Mouse (Mus musculus) CD4-positive helper T cell, adult 2 months (primary cell): ENCODE data around the gene Ism1.

Experiments used
- DNase-seq: peaks from one replicate; pipeline ENCODE4 v3.0.0-alpha.2; 2012; ENCODE audit warnings: low read depth, missing footprints, low spot score

Gene Ism1

DNA sequence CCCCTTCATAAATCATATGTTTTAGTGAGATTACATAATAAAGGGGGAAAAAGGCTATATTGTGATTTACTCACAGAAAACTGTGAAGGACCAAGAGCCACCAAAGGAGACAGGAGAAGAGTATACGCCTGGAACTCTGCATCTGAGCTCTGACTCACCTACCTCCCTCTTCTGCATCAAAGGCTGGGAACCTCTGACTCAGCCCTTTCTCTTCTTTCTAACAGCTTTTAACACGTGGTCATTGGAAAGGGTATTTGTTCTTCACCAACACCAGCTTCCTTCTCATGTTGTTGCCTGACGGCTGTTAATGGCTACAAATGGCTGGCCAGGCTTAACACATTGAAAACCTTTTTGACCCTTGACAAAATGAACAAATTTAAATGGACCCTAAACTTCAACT lies 36.2 kb downstream of the Ism1 start:
- no peak for DNase-seq

DNA sequence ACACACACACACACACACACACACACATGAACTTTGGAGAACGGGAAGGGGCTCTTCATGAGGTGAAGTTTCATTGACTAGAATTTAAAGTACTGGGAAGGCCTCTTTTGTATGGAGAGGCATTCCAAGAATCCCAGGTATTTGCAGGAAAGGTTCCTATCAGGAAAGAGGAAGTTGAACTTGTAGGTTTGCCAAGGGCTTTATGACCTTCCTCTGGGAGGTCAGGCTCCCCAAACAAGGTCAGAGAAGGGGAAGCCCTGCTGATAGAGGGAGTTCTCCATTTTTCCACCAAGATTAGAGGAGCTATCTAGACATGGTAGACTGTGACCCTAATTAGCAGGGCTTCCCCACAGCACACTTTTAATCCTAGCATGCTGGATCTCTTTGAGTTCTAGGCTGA lies 39.8 kb downstream of the Ism1 start:
- no peak for DNase-seq

DNA sequence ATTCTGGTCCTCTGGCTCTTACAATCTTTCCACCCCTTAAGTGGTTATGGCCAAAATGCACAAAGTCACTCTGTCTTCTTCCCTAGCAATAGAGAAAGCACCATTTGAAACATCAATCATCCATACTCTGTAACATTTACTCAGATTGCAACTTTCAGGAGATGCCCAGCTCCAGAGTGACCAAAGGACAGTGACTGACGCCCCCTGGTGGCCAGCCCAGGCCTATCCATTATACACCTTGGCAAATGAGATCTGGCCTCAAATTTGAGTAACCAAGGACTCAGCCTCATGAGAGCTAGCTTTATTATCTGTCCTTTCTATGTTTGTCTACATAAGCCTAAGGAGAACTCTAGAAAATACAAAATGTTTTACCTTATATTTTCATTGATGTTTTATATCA lies 44.7 kb downstream of the Ism1 start:
- no peak for DNase-seq

DNA sequence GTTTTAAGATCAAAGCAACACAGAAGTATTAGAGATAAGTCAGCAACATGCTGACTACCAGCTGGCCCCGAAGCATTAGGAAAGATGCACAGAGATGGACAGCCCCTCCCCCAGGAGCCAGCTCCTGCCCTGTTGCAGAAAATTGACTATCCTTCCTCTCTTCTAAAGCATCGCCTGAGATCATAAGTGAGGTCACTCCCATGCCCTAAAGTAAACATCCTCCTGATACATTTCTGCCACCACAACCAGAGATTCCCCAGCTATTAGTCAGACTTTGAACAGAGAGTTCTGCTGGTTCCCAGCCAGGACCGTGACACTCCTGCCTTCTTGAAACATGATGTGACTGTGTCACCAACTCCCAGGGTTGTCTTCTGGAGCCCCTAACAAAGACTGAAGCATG lies 45.3 kb downstream of the Ism1 start:
- no peak for DNase-seq

DNA sequence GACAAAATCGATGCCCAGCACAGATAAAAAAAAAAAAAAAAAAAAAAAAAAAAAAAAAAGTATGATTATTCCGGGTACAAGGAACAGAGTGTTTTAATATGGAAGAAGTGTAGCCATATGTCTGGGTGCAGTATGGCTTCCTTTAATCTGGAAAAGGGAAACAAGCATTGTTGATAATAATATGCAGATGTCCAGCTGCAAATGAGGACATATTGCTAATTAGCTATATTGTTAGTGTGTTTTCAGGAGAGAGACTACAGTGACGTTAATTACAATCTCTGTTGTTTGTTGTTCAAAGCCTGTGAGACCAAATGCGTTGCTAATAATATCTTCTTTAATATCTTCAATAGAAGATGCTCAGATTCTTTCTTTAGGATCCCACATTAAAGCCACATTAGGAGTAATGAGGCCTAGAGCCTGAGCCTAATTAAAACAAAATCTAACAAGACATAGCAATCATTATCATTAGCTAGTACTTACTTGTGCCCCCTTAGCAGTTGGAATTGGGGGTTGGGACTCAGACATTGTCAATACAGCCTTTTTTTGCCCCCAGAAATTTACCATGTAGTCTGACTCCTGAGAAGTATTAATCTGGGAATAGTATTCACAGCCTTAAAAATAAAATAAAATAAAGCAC lies 46.3 kb downstream of the Ism1 start:
- DNase-seq = no peak

DNA sequence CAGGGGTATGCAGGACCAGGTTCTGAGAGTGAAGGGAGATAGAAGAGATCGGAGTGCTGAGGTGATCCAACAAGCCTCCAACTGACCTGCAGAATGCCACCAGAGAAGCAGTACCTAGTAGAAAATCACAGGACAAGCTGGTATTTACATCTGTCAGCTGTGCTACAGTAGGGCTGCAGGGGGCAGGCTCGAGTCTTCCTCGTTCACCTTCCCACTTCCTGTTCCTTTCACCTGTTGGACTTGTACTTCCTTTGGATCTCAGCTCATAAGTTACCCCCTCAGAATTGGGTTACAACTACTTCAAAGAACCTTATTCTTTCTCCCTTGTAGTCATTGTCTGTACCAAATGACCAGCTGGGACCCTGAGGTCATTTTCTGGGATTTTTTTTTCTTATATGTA lies 47.4 kb downstream of the Ism1 start:
- no peak for DNase-seq

DNA sequence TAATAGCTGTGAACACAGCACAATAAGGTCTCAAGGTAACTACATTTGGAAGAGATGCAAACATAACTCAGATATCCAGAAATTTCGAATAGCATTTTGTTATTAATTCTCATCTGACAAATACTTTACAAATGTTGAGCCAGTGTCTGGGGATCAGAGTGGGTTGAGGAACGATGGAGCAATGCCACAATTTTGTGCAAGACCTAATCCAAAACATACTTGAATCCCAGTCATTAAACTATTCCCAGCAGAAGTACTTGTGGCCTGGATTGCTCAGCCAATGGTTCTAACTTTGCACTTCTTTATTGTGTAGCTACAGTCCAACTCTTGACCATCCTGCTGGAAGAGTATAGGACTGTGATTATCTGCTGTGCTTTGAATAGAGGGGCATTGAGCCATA lies 50.1 kb downstream of the Ism1 start:
- no peak for DNase-seq

DNA sequence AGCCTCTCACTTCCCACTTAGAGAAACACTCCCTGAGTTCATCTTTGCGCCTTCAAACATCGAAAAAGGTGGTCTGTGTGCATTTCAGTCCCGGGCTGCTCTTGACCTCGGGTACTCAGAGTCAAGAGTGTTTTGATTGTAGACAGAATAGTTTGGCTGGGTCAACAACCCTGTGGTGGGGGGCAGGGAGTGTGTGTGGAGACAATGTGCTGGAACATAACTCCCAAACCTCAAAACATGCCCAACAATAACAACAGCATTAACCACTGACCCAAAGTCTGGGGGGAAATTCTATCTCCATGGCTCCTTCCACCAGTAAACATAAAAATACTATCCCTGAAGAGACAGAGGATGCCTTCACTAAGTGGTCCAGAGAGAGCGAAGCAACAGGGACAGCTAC lies 51.4 kb downstream of the Ism1 start:
- DNase-seq = no peak

DNA sequence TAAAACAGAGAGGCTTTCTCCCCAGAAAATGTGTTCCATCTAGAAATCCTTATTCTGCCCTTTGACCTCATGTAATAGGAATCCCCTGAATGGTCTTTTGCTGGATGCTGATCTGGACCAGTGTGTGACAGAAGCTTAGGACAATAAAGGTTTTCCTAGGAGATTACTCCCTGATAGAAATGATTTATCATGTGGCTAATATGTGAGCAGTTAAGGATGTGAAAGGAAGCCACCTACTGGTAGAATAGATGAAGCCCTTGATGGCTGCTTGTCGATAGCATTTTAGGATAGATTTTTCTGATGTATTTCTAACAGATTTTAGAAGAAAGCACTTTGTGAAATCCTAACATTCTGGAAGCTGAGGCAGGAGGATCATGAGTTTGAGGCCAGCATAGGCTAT lies 64.4 kb downstream of the Ism1 start:
- no peak for DNase-seq

DNA sequence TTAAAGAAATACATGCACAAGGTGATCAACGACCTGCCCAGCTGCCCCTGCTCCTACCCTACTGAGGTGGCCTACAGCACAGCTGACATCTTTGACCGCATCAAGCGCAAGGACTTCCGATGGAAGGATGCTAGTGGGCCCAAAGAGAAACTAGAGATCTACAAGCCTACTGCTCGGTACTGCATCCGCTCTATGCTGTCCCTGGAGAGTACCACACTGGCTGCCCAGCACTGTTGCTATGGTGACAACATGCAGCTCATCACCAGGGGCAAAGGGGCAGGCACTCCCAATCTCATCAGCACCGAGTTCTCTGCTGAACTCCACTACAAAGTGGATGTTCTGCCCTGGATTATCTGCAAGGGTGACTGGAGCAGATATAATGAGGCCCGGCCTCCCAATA lies 79.0 kb downstream of the Ism1 start:
- no peak for DNase-seq

DNA sequence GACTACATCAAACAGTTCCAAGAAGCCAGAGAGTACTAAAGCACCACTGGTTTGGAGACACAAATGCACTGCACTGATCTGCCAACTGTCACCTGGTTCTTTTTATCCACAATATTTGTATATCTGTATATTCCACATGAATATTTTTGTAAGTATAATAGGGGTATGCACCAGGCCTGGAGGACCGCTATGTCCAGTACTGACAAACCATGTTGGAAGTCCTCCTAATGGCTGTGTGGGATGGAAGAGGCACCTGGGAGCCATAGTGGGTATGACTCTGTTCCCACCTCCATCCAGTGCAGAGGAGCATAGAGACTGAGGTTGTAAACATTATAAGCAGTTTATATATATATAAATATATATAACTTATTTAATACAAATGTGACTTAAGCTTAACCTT lies 79.5 kb downstream of the Ism1 start:
- no peak for DNase-seq

DNA sequence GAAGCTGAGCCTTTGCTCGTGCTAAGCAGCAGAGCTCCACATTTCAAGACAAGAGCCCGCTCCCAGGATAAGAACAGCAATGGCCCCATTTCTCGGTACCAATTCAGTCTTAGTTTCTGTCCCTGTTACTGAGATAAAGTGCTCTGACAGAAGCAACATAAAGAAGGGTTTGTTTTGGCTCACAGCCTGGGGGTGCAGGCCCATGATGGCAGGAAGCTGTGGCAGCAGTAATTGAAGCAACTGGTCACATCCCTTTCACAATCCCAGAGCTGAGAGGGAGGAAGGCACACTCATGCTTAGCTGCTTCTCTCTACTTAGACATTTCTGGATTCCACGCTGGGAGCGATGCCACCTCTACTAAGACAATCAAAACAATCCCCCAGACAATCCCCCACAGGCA lies 86.4 kb downstream of the Ism1 start:
- no peak for DNase-seq

DNA sequence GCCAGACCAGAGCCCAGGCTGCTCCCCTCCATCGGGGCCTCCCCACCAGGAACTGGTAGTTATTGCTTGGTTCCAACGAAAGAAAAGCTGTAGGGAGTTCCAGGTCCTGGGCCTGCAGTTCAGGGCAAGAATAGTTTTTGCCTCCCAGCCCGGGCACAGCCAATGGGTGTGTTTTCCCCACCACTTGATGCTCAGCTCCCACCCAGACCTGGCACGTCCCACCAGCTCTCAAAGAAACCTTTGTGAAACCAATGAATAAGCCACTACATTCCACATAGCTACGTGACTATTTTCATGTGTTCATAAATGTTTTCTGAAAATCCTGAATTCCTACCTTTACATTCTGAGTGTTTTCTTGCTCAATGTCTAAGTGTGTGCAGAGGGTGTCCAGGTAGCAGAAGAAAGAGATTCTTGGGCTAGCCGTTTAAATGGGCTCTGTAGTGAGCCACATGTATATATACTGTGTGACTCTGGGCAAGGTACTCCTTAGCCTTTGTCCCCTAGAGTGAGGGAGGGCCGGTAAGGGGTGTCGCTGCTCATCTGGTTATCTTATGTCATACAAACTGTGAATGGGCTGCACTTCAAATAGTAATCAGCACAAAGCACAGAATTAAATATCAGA lies 97.1 kb downstream of the Ism1 start:
- DNase-seq = no peak

DNA sequence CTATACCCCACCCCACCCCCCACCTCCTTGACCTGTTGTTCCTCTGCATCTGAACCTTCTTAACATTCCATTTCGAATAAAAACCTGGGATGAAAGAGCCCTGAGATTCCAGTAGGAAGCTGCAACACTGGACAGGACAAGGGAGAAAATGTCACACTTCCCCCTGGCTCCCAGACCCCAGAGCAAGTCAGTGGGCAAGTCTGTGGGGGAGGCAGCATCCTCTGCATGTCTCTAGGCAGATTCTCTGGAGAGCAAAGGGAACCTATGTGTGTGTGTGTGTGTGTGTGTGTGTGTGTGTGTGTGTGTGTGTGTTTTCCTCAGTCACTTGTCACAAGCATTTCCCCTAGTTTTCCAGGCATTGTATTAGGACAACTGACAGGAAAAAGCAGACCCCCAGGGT lies 98.7 kb downstream of the Ism1 start:
- no peak for DNase-seq

DNA sequence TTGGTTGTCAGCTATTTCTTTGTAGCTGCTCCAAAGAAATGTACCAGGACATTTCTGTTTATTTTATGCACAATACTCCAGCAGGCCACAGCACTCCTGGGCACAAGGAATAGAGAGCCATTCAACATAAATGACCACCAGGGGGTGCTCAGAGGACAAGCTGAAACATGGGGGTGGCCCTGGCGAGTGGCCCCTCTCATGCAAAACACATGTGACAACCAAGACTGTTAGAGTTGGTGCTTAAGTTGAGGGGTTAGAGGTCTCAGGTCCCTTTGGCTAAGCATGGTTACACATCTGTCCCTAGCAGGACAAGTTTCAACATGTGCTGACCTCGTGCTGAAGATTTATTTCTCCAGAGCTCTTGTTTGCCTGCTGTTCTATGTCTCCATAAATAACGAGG lies 100.3 kb downstream of the Ism1 start:
- DNase-seq = peak; percentile 33

DNA sequence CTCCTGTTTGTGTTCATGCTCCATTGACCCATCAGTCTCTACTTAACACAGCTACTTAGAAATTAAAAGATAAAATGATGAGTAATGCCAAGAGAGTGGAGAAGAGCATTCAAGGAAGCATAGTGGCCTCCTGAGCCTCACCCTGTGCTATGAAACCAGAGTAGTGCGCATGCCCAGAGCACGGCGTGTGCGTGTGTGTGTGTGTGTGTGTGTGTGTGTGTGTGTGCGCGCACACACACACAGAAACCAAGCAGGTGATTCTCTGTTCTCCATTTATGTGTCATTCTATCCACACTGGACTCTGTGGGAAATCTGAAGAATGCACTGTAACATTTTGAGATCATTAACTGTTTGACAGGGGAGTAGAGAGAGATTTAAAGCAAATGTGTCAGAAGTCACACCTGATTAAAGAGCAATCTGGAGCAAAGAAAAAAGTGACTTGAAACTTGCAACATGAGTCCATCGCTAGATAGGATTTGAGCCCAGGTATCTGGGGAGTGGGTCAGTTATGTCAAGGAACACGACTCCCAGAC lies 105.4 kb downstream of the Ism1 start:
- no peak for DNase-seq

DNA sequence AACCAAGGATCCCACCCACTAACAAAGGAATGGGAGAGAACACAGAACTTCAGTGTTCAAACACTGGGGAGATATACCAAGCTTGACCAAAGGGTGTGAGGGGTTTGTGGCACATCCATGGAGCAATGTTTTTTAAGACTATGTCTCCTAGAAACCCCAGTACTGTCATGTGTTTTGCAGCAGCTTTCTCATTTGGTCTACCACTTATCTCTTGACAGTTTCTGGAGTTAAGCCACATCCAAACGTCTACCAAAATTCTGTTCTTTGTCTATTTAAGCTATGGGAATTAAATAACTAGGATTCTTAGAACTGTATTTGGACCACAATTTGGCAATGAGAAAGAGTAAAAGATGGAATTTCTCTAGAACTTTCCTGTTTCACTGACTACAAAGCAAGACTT lies 106.5 kb downstream of the Ism1 start:
- DNase-seq = no peak

DNA sequence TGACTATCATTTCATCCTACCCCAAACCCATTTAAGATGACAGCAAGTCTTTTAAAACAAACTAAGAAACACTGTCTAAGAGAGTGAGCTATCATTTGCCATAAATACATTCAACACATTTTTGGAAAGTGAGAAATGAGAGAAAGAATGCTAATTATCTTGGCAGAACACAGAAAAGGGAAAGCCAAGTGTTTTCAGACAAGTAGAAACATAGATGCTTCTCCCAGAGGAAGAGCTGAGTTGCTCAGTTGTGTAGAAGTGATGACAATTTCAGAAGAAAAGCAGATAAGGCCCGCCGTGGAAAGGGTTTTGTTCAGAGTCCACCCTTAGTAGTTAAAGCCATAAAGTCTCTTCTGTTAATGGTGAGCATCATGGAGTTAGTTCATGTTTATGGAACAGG lies 107.0 kb downstream of the Ism1 start:
- no peak for DNase-seq

DNA sequence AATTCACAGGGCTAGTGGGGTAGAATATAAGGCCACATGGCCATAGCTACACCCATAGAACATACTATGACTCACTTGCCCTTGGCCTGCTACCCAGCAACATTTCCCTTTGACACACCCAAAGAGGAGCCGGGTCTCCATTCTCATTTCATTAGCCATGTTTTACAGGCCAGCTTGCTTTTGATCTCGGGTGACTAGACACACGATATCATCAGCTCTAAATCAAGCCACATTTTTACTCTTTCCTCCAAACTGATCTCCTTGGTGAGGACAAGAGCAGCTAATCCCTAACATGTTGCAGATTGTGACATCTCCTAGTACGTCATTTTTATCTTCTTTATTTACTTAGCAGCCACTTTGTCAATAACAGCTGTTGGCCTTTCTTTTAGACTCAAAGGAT lies 110.7 kb downstream of the Ism1 start:
- DNase-seq = no peak

DNA sequence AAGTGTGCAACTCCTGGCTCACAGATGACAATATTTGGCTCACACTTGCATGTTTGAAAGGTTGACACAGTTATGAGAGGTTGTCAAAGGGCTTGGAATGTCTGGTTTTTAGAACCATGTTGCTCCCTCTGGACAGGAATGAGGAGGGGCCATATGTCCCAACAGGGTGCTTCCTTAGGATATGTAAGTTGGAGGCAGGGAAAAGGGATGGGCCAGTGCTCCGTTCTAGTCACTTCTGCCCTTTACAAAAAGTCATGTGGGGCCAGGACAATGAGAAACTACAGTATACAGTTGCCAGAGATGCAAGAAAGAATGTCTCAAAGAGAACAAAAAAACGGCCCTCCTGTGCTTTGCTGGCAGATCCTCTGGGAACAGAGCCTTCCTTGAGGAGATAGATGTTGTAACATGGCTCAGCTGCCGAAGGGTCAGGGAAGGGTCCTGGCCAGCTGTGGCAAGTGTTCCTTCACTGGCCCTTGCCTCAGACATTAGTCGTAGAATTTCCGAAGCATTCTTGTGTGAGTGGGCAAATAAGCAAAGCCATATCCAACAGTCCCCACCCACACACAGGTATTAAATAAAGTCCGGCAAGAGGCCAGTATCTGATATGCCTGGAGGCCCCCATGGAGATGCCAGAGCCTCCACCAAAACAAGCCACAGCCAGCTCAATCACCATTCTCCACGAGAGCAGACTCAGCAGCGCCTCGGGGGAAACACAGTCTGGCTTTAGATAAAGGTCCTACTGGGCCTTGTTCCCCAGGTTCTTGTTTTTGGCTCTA lies 114.6 kb downstream of the Ism1 start:
- no peak for DNase-seq

DNA sequence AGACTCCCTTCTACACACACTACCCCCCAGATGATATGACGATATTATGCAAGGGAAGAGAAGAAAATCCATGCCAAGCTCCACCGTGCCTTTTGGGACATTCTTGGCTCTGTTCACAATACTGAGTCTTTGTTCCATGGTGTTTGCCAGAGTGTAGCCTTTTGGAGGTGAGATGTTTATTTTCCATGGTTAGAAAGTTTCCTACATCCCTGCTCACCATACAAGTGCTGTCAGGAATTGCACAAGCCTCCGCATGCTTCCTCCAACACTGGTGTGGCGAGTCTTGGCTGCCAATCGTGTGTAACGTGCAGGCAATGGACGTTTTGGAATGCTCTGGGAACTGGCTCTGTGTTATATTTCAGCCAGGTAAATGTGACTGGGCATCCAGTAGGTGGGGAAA lies 126.1 kb downstream of the Ism1 start:
- DNase-seq = no peak

DNA sequence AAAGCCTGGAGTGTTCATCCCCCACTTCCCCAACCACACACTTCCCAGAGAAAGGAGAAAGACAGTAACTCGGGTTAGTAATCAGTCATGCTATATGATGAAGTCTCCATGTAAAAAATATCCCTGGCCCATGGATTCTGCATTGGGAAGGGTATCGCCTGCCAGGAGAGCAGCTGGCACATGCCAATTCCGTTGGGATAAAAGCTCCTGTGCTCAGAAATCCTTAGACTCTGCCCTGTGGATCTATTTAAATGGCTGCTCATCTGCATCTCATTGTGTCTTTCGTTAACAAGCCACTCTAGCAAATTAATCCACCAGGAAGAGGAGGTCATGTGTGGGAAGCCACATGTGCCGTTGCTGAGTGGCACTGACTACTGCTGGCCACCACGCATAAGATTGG lies 129.9 kb downstream of the Ism1 start:
- DNase-seq = no peak
